9 mouse cellular contexts compared by ENCODE assay signal in the genomic region with DNA sequence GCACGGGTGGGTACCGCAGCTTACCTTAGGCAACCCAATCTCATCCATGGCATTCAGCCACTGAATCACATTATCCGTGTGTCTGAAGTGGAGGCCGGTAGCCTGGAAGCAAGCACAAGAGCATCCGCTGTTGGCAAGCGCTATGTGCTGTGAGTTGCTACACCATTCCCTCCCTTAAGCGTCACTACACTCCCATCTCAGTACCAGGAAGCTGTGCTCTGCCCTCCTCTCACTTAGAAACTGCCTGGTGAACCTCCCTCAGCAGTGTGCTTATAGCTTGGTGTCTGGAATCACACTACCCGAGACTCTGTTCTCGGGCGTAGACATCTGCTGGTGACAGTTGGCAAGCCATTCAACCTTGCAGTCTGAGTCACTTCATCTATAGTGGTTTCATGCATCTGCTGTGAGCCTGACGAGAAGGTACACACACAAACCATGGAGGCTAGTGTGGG. TPM values are rescaled to one million over a fixed set of nuclear protein-coding genes. Genes with fewer than 3 reads are reported as not detected.
DNase-seq lines count a peak whose midpoint lies in the region; ATAC-seq and TF ChIP-seq lines count a peak whose summit lies in the region.
"Had no signal": no experiment of that assay in that cellular context is flagged by ENCODE, and none has a peak within 500 bp of the region (broad histone marks: within the 10 kb centered on the region; RNA-seq: fewer than 3 reads in every experiment).

No protein-coding gene starts in this region.

- no peak overlapping the region for H3K4me2 ChIP-seq in forebrain, postnatal 0 days (ENCODE audit: low read depth)
- H3K4me2 ChIP-seq: limb, embryonic 13.5 days had no signal

- TF ChIP-seq POLR2A in spleen, adult 2 months (IDR thresholded peaks at IDR 0.05; ENCODE audit: low read depth, low read length) = no peak
- no peak for TF ChIP-seq POLR2A in kidney, adult 2 months (IDR thresholded peaks at IDR 0.05; ENCODE audit: low read depth, low read length)

- peak; percentile 76 for ATAC-seq in forebrain, postnatal 0 days
- no peak for ATAC-seq in erythroblast, adult 5-6 weeks (replicated peaks; ENCODE audit: low FRiP score, poor library complexity, severe bottlenecking)

- no peak for DNase-seq in spleen, adult 2 months (ENCODE audit: low read depth in 1 of 2, low spot score in 2 of 2)
- no peak for DNase-seq in spleen, adult 18-20 months
- peak; percentile 41 for DNase-seq in forebrain, postnatal 0 days
- peak; percentile 75 to 84 for DNase-seq in left cerebral cortex, adult 18-20 months (ENCODE audit: low spot score in 2 of 2)
- DNase-seq in kidney, adult 2 months = no peak
- DNase-seq in urinary bladder, postnatal 4 days (ENCODE audit: low spot score in 2 of 2) = no peak

- no peaks in the 10 kb centered on the region for H3K9me3 ChIP-seq in forebrain, postnatal 0 days (ENCODE audit: low read length)
- H3K9me3 ChIP-seq: limb, embryonic 13.5 days; midbrain, embryonic 10.5 days had no signal

- peak overlapping the region; percentile 40 for H3K27ac ChIP-seq in spleen, adult 2 months (ENCODE audit: insufficient read depth, low read length)
- H3K27ac ChIP-seq in forebrain, postnatal 0 days (ENCODE audit: low read depth, low read length) = peak overlapping the region; percentile 35; the same call in 1 of the 2 replicates
- no peak overlapping the region for H3K27ac ChIP-seq in kidney, adult 2 months (ENCODE audit: insufficient read depth, low read depth, low read length)
- H3K27ac ChIP-seq: limb, embryonic 13.5 days; midbrain, embryonic 10.5 days had no signal

- no peak overlapping the region for H3K9ac ChIP-seq in forebrain, postnatal 0 days
- H3K9ac ChIP-seq: limb, embryonic 13.5 days had no signal

- TF ChIP-seq CTCF in spleen, adult 2 months (IDR thresholded peaks at IDR 0.05; ENCODE audit: extremely low read depth, insufficient read depth, insufficient read length, insufficient replicate concordance) = no peak
- TF ChIP-seq CTCF in forebrain, postnatal 0 days (IDR thresholded peaks at IDR 0.05; ENCODE audit: low read depth) = no peak
- no peak for TF ChIP-seq CTCF in kidney, adult 2 months (conservative IDR thresholded peaks at IDR 0.05; ENCODE audit: insufficient read depth, insufficient read length, low read depth, low read length)

- H3K27me3 ChIP-seq in spleen, adult 2 months (ENCODE audit: control insufficient read depth, insufficient read depth, low read length) = no peaks in the 10 kb centered on the region
- no peaks in the 10 kb centered on the region for H3K27me3 ChIP-seq in forebrain, postnatal 0 days (ENCODE audit: insufficient read depth, low read length)
- H3K27me3 ChIP-seq in kidney, adult 2 months (replicated peaks; ENCODE audit: control insufficient read depth, insufficient read depth, low read length) = no peaks in the 10 kb centered on the region
- H3K27me3 ChIP-seq: limb, embryonic 13.5 days had no signal

- peaks cover 25% of the 10 kb centered on the region; the same call in 1 of the 2 replicates for H3K4me1 ChIP-seq in spleen, adult 2 months (ENCODE audit: control insufficient read depth, insufficient read depth, insufficient read length)
- no peaks in the 10 kb centered on the region; the same call in 1 of the 2 replicates for H3K4me1 ChIP-seq in forebrain, postnatal 0 days (ENCODE audit: insufficient read depth)
- no peaks in the 10 kb centered on the region; the same call in none of the 2 replicates for H3K4me1 ChIP-seq in kidney, adult 2 months (ENCODE audit: control insufficient read depth, insufficient read depth, low read length)

- 67% methylated on average over 11 of the region's 11 CpGs for WGBS in spleen, adult 2 months
- 61% methylated on average over 11 of the region's 11 CpGs for WGBS in forebrain, postnatal 0 days
- WGBS in kidney, adult 2 months = 80% methylated on average over 11 of the region's 11 CpGs

- no peak overlapping the region for H3K4me3 ChIP-seq in spleen, adult 2 months (ENCODE audit: extremely low read depth, insufficient read depth, insufficient read length)
- no peak overlapping the region for H3K4me3 ChIP-seq in forebrain, postnatal 0 days (ENCODE audit: low read depth, low read length)
- no peak overlapping the region for H3K4me3 ChIP-seq in kidney, adult 2 months (ENCODE audit: insufficient read depth, low read depth, low read length)
- H3K4me3 ChIP-seq: limb, embryonic 13.5 days; midbrain, embryonic 10.5 days had no signal

- peaks cover 36% of the 10 kb centered on the region for H3K36me3 ChIP-seq in spleen, adult 2 months (ENCODE audit: control insufficient read depth, insufficient read depth, low read length)
- H3K36me3 ChIP-seq in forebrain, postnatal 0 days (ENCODE audit: insufficient read depth) = no peaks in the 10 kb centered on the region
- H3K36me3 ChIP-seq in kidney, adult 2 months (ENCODE audit: control insufficient read depth, insufficient read depth, low read length) = peaks cover 3% of the 10 kb centered on the region
- H3K36me3 ChIP-seq: midbrain, embryonic 10.5 days had no signal

RNA-seq across cellular contexts. Expression of gene Iqgap1, which starts 58.9 kb away (rescaled TPM):
- polyA plus RNA-seq in spleen, adult 2 months (2012; rRNA removed) = 55.9 and 70.9 TPM in 2 replicates
- 30.1 and 35.9 TPM in 2 replicates for total RNA-seq in forebrain, postnatal 0 days (2014; rRNA removed)
- 8.6 and 11.5 TPM in 2 replicates for polyA plus RNA-seq in forebrain, postnatal 0 days (2015; fragmentation: Nextera tagmentation; extraction: Ambion mirVana)
- total RNA-seq in left cerebral cortex, adult 18-20 months (2021) = 10 to 100 TPM; 22.6 to 23.3 TPM
- total RNA-seq in erythroblast, adult 5-6 weeks (2015; ENCODE audit: low replicate concordance) = 41.8 and 71.3 TPM in 2 replicates
- 33.5 and 38.6 TPM in 2 replicates for total RNA-seq in erythroblast, adult 5-6 weeks (2017; ENCODE audit: low replicate concordance)
- polyA plus RNA-seq in kidney, adult 2 months (2012; rRNA removed) = 38.1 and 42.0 TPM in 2 replicates

Comparison
In these comparisons a context has a peak if more than half of its experiments do, and no peak if none do; other contexts are left out.
1. DNase-seq: peak in forebrain, postnatal 0 days (single experiment) and left cerebral cortex, adult 18-20 months (2 of 2); none in spleen, adult 2 months (0 of 2), spleen, adult 18-20 months (0 of 2), kidney, adult 2 months (single experiment) and urinary bladder, postnatal 4 days (0 of 2).